Mouse (Mus musculus) neural tube, embryonic 14.5 days (tissue): ENCODE results near the gene Slc15a4. TPM values are rescaled to one million over a fixed set of nuclear protein-coding genes. Genes with fewer than 3 reads are reported as not detected.
A peak's percentile ranks its signal among the peaks of the same experiment; 100 is the strongest.

Experiments used
- ATAC-seq: fragments of 200-750 bp; cut with Nextera tagmentation; 2 replicates; pipeline ENCODE4 v1.8.0; 2017; ENCODE audit warnings: low read depth, mild to moderate bottlenecking, moderate TSS enrichment, moderate library complexity
- H3K27ac ChIP-seq: fragments of 300-500 bp; sonication (generic); 2 replicates; pipeline ENCODE4 v1.5.1; 2014; ENCODE audit warnings: low read depth, mild to moderate bottlenecking, control low read depth, low read length, moderate library complexity, mixed read lengths
- H3K27me3 ChIP-seq: fragments of 300-500 bp; sonication (generic); 2 replicates; pipeline ENCODE4 v1.6.1; 2014; ENCODE audit warnings: low read length; ENCODE audit not compliant: control insufficient read depth, insufficient read depth
- H3K36me3 ChIP-seq: fragments of 300-500 bp; sonication (generic); 2 replicates; pipeline ENCODE4 v1.6.1; 2014; ENCODE audit warnings: low read length, mixed read lengths; ENCODE audit not compliant: control insufficient read depth, insufficient read depth
- H3K4me1 ChIP-seq: fragments of 300-500 bp; sonication (generic); 2 replicates; pipeline ENCODE4 v1.6.1; 2014; ENCODE audit warnings: low read length; ENCODE audit not compliant: control insufficient read depth, insufficient read depth
- H3K4me2 ChIP-seq: fragments of 300-500 bp; sonication (generic); 2 replicates; pipeline ENCODE4 v1.6.1; 2014; ENCODE audit warnings: mild to moderate bottlenecking, low read depth, low read length, control low read depth
- H3K4me3 ChIP-seq: fragments of 300-500 bp; sonication (generic); 2 replicates; pipeline ENCODE4 v1.5.1; 2014; ENCODE audit warnings: low read depth, low read length, control low read depth, mixed read lengths
- H3K9ac ChIP-seq: fragments of 300-500 bp; sonication (generic); replicated peaks from 2 replicates; pipeline ENCODE4 v1.6.1; 2014; ENCODE audit warnings: low read depth, mild to moderate bottlenecking, control low read depth, low read length, mixed read lengths
- H3K9me3 ChIP-seq: fragments of 300-500 bp; sonication (generic); 2 replicates; pipeline ENCODE4 v1.6.1; 2016; ENCODE audit warnings: low read length; ENCODE audit not compliant: control insufficient read depth
- WGBS: fragments of 180-500 bp; shearing (Covaris S2); extraction: QIAGEN DNeasy Blood & Tissue Kit; methylation state at CpG from one replicate; pipeline ENCODE4 v1.1.7; 2014; 5-methylcytosine and 5-hydroxymethylcytosine counted together
- polyA plus RNA-seq: library from polyadenylated mRNA; unstranded; fragments of >200 nt; fragmentation: Nextera tagmentation; extraction: Ambion mirVana; gene quantifications from 2 replicates; pipeline ENCODE4 v1.2.1, GENCODE M21; 2014

Gene Slc15a4
- polyA plus RNA-seq, 1 experiment from 2014 or later: 21.3 TPM

DNA sequence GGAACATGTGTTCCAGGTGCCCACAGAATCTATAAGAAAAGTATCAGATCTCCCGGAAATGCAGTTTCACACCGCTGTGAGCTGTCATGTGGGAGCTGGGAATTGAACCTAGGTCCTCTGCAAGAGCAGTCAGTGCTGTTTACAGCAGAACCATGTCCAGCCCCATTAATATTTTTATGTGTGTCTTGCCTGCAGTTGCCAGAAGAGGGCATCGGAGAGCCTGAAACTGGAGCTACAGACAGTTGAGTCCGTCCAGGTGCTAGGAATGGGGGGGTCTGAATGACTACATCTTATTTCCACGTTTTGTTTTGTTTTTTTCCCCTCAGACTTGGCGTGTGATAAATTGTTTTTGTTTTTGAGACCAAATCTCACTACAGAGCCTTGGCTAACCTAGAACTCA lies 15.3 kb upstream of the Slc15a4 start:
- no peak for ATAC-seq
- 83% methylated on average over 6 of the region's 6 CpGs for WGBS

DNA sequence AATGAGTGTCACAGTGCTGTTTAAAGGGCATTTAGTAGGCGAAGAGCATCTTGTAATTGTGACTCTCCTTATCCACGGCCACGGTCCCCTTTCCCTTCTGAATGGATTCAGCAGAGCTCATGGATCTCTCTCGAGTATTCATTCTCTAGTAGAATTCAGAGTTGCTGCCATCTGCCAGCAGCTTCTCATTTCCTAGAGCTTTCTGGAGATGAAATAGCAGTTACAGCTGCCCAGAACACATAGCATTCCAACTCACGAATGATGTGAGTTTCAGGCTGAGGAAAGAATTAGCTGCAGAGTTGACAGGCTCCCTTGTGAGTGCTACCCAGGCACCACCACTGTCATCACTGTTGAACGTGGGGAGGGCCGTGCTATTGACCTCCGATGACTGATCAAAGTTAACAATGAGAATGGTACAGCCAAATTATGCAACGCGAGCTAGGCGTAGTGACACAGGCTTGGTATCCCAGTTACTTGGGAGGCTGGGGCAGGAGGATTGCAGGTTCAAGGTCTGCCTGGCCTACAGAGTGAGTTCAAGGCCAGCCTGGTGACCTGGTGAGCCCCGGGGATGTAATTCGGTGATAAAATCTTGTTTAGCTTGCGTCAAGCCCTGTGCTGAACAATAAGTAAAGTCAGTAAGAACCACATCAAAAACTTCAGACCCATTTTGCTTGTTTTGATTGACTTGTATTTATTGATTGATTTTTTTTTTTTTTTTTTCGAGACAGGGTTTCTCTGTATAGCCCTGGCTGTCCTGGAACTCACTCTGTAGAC lies 8.7 kb upstream of the Slc15a4 start:
- no peaks in the 10 kb centered on the region for H3K4me1 ChIP-seq
- no peaks in the 10 kb centered on the region for H3K9me3 ChIP-seq
- no peak overlapping the region for H3K9ac ChIP-seq
- H3K4me2 ChIP-seq: no peak overlapping the region
- no peak for ATAC-seq
- no peak overlapping the region for H3K27ac ChIP-seq
- H3K4me3 ChIP-seq: no peak overlapping the region
- no peaks in the 10 kb centered on the region for H3K36me3 ChIP-seq
- H3K27me3 ChIP-seq: no peaks in the 10 kb centered on the region
- 93% methylated on average over 15 of the region's 15 CpGs for WGBS

More for the DNA sequence above, 15.3 kb upstream of the Slc15a4 start:
- no peaks in the 10 kb centered on the region for H3K36me3 ChIP-seq
- no peaks in the 10 kb centered on the region for H3K9me3 ChIP-seq
- H3K4me3 ChIP-seq: no peak overlapping the region
- no peaks in the 10 kb centered on the region for H3K4me1 ChIP-seq
- no peak overlapping the region for H3K9ac ChIP-seq
- no peak overlapping the region for H3K4me2 ChIP-seq
- H3K27ac ChIP-seq: no peak overlapping the region
- H3K27me3 ChIP-seq: no peaks in the 10 kb centered on the region

DNA sequence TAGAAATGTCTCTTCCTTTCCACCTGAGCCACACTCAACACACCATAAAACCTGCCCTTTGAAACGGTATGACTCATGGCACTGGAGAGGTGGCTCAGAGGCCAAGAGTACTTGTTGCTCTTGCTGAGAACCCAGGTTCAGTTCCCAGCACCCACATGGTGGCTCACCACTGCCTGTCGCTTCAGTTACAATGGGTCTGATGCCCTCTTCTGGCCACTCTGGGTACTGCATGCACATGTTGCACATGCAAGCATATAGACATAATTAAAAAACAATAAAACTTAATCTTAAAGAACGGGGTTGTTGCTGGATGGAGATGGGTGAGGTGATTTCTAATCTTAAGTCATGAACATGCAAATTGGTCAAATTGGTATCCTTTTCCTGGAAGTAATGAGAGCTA lies 7.7 kb upstream of the Slc15a4 start:
- no peaks in the 10 kb centered on the region for H3K4me1 ChIP-seq
- H3K9ac ChIP-seq: no peak overlapping the region
- no peaks in the 10 kb centered on the region for H3K9me3 ChIP-seq
- H3K27me3 ChIP-seq: no peaks in the 10 kb centered on the region
- no peak overlapping the region for H3K4me3 ChIP-seq
- H3K4me2 ChIP-seq: no peak overlapping the region
- H3K36me3 ChIP-seq: no peaks in the 10 kb centered on the region
- no peak overlapping the region for H3K27ac ChIP-seq
- ATAC-seq: no peak
- WGBS: 97% methylated on average over 3 of the region's 3 CpGs

DNA sequence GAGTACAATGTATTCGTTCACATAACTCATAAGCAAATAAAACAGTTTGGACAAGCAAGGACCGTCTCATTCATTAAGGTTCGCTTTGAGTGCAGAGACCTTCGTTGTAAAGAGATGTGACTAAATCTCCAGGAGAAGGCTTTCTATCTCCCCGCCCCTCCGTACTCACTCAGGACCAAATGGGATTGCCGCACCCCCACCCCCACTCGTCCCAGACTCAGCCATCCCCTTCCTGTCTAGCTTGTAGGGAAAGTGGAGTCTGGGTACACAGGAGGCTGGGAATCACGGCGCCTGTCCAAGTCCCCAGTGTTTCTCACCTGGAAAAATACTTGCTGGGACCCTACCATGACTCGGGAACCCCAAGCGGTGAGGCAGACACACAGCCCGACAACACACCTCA lies 6.9 kb upstream of the Slc15a4 start:
- ATAC-seq: no peak
- no peaks in the 10 kb centered on the region for H3K27me3 ChIP-seq
- H3K4me3 ChIP-seq: no peak overlapping the region
- no peak overlapping the region for H3K4me2 ChIP-seq
- no peaks in the 10 kb centered on the region for H3K4me1 ChIP-seq
- no peak overlapping the region for H3K9ac ChIP-seq
- H3K27ac ChIP-seq: no peak overlapping the region
- no peaks in the 10 kb centered on the region for H3K36me3 ChIP-seq
- WGBS: 90% methylated on average over 13 of the region's 13 CpGs
- H3K9me3 ChIP-seq: no peaks in the 10 kb centered on the region

GRCm38 (mm10) chr5:127639067-127639605 lies 6.4 kb upstream of the Slc15a4 start:
- Histone ChIP-seq H3K4me2 (no peak overlapping the region), H3K4me3 (no peak overlapping the region)
- 80% methylated on average over 6 of the region's 6 CpGs for WGBS

DNA sequence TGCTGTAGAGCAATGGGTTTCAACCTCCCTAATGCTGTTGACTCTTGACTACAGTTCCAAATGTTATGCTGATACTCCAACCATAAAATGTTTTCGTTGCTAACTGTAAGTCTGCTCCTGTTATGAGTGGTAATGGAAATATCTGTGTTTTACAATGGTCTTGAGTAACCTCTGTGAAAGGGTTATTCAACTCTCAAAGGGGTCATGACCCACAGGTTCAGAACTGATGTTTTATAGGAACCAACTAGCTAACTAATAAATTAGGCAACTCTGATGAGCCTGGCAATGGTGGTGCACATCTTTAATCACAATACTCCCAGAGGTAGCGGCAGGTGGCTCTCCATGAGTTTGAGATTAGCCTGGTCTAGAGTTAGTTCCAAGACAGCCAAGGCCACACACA lies 5.5 kb upstream of the Slc15a4 start:
- H3K4me3 ChIP-seq: no peak overlapping the region
- H3K36me3 ChIP-seq: no peaks in the 10 kb centered on the region
- WGBS: 84% methylated on average over 2 of the region's 2 CpGs
- no peak for ATAC-seq
- H3K4me1 ChIP-seq: no peaks in the 10 kb centered on the region
- H3K4me2 ChIP-seq: no peak overlapping the region
- H3K9me3 ChIP-seq: no peaks in the 10 kb centered on the region
- no peaks in the 10 kb centered on the region for H3K27me3 ChIP-seq
- H3K27ac ChIP-seq: no peak overlapping the region
- no peak overlapping the region for H3K9ac ChIP-seq

More at GRCm38 (mm10) chr5:127639067-127639605, 6.4 kb upstream of the Slc15a4 start:
- no peak for ATAC-seq
- no peaks in the 10 kb centered on the region for H3K36me3 ChIP-seq
- no peak overlapping the region for H3K27ac ChIP-seq
- no peaks in the 10 kb centered on the region for H3K27me3 ChIP-seq
- H3K4me1 ChIP-seq: no peaks in the 10 kb centered on the region
- H3K9me3 ChIP-seq: no peaks in the 10 kb centered on the region
- H3K9ac ChIP-seq: no peak overlapping the region

DNA sequence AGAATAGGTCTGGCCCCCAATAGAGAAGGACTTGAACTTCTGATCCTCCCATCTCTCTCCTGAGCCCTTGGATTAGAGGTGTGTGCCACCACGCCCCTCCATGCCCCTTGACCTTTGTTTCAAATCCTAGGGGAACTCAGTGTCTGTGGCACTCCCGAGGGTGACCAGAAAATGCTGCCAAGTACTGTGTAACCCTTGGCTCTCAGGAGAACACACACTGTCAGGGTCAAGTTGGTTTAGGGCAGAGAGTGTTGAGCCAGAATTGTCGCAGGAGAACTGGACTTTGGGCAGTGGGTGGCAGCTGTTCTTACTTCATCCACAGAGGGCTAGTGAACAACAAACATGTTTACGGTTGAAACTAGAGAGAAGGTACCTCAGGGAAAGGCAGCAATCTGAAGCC lies 4.9 kb upstream of the Slc15a4 start:
- Histone ChIP-seq H3K4me2 (no peak overlapping the region), H3K27me3 (no peaks in the 10 kb centered on the region), H3K9me3 (no peaks in the 10 kb centered on the region), H3K36me3 (no peaks in the 10 kb centered on the region), H3K27ac (no peak overlapping the region), H3K4me1 (no peaks in the 10 kb centered on the region), H3K9ac (no peak overlapping the region), H3K4me3 (no peak overlapping the region)
- no peak for ATAC-seq
- WGBS: 85% methylated on average over 4 of the region's 4 CpGs

GRCm38 (mm10) chr5:127633666-127634065 lies 969 bp upstream of the Slc15a4 start:
- no peaks in the 10 kb centered on the region for H3K4me1 ChIP-seq
- no peak overlapping the region for H3K27ac ChIP-seq
- H3K9ac ChIP-seq: no peak overlapping the region
- 90% methylated on average over 7 of the region's 7 CpGs for WGBS
- no peaks in the 10 kb centered on the region for H3K36me3 ChIP-seq
- H3K4me3 ChIP-seq: no peak overlapping the region
- no peaks in the 10 kb centered on the region for H3K9me3 ChIP-seq
- no peak overlapping the region for H3K4me2 ChIP-seq
- no peaks in the 10 kb centered on the region for H3K27me3 ChIP-seq
- no peak for ATAC-seq

GRCm38 (mm10) chr5:127633188-127633587 lies 491 bp upstream of the Slc15a4 start:
- ATAC-seq: no peak
- Histone ChIP-seq H3K4me1 (no peaks in the 10 kb centered on the region), H3K36me3 (no peaks in the 10 kb centered on the region), H3K4me2 (peak overlapping the region; percentile 97), H3K27ac (no peak overlapping the region), H3K4me3 (peak overlapping the region; percentile 57), H3K27me3 (no peaks in the 10 kb centered on the region), H3K9ac (no peak overlapping the region), H3K9me3 (no peaks in the 10 kb centered on the region)
- 18% methylated on average over 4 of the region's 4 CpGs for WGBS
